Mouse (Mus musculus) T-helper 1 cell (primary cell): ENCODE results near the gene Pcdh15.

Source experiments
- in situ Hi-C: fragments of 300-600 bp; cut with MboI, MseI; formaldehyde crosslinking; loops from one replicate; pipeline ENCODE4 v1.15.1; 2025; ENCODE audit warnings: high pct_unique_total_duplicates

Pcdh15 gene

DNA sequence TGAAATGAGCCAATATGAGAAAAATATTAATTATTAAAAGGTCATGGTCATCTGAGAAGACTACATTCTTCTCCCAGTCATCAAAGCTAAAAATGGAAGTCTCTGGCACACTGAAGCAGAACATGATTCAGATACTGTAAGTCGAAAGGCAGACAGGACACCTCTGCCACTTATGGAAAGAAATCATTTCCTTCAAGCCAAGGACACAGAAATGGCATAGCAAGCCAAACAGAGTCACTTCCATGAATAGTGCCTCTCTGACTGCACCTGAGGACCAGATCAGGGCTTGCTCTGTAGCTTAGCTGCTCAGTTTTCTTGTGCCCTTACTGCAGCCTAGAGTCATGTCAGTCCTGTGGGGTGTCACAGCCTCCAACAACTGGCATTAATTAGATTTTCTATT is 234.3 kb downstream of the Pcdh15 start:
- in situ Hi-C loops, result loop anchor here (5.0 kb wide), 1 partner anchor 89 kb away; no protein-coding TSS in a partner anchor

DNA sequence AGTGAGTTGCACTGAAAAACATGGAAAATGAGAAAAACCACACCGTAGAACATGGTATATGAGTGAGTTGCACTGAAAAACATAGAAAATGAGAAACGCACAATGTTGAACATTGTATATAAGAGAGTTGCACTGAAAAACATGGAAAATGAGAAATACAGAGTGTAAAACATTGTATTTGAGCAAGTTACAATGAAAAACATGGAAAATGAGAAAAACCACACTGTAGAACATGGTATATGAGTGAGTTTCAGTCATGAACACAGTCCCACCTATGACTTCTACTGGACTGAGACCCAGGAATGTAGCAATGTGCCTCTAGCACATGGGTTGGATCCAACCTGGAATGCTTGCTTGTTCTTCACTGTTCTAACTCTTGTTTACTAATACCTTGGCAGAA is 279.9 kb downstream of the Pcdh15 start:
- in situ Hi-C loops, result no loop called here

DNA sequence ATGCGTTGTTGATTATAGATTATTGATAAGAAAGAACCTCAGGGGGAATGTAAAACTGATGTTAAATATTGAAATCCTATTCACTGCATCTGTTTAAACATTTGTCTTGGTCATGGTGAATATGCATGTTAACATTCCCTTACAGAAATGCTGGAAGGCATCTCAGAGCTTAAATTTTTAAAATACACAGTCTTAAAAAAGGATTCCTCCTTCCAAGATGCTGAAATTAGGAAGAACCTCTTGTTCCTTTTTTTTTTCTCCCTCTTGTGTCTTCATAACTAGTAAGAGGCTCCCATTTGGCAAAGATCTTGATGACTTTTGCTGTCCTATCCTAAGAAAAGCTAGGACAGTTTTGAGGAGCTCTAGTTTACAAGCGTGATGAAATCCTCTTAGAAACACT is 284.9 kb downstream of the Pcdh15 start:
- in situ Hi-C loops, result no loop called here

DNA sequence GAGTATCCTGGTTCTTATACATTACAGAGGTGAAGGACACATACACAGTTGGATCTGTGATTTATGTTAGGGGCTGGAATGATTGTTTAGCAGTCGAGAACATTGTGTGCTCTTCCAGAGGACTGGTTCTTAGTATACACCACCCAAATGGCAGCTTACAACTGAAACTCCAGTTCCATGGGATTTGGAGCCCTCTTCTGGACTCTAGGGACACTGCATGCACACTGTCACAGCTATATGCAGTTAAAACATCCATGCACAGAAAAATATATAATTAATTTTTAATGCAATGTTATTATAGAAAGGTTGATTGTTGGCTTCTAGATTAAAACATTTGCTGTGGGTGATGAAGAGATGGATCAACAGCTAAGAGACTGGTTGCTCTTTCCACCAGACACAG is 301.3 kb downstream of the Pcdh15 start:
- in situ Hi-C loops, result no loop called here

DNA sequence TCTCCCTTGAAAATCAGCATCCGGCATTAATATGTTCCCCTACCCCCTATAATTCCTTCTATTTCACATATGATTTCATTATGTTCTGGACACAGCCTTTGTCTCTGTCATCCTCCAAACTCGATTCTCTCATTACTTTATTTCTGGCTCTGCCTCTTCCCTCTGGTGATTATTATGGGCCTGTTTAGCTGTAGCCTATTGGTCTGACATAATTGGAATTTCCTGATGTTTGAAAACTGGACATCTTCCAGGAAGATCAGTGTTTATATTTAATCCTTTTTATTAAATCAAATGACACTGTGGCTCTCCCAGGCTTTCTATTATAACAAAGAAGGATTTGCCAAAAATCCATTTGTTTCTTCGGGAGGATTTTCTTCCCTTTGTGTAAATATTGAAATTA is 326.3 kb downstream of the Pcdh15 start:
- in situ Hi-C loops, result no loop called here

DNA sequence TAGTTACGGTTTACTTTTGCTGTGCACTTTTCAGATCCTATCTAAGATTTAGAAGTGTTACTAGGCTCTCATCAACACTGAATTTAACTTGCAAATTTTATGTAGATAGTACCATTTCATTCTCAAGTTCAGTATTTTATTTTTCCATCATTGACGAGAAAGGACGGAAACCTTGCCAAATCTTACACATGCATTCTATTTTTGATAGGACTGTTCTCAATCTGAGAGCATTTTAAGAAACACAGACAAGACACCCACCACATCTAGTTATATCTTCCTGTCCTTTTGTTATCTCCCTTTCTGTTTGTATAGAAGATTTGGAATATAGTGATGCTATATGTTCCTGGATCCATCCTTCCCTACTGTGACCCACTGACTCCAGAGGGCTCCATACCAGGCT is 332.2 kb downstream of the Pcdh15 start:
- in situ Hi-C loops, result no loop called here

DNA sequence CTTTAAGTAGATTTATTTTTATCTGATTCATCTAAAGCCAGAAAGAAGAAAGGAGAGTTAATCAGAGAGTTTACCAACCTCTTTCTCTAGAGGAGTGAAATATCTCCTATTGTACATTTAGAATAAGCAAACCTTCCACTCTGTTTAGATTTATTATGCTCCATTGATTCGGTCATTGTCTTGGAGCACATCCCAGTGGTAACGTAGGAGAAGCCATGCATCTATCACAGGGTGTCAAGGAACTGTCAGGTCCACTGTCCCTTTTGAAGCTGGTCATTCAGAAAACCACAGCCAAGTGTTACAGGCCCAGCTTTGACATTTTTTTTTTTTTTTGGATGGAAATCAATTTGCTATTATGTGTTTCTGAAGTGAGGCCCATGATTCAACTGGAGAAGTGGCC is 384.9 kb downstream of the Pcdh15 start:
- in situ Hi-C loops, result no loop called here

DNA sequence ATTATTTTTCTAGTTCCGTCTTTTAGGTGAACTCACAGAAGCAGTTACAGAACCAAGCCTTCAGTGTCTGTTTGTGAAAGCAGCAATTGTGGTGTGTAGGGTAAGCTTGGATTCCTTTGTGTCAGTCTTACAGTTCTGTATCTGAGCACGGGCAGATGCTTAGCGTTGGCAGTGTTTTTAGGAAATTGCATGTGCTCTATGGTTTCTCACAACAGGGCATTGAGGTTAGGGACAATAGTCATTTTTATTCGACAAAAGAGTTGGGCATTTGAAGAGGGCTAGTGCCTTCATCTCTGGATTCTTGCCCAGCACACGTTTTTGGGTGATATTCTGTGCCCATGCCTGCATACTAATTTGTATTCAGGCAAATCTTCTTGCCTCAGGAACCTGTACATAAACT is 392.5 kb downstream of the Pcdh15 start:
- in situ Hi-C loops, result no loop called here

DNA sequence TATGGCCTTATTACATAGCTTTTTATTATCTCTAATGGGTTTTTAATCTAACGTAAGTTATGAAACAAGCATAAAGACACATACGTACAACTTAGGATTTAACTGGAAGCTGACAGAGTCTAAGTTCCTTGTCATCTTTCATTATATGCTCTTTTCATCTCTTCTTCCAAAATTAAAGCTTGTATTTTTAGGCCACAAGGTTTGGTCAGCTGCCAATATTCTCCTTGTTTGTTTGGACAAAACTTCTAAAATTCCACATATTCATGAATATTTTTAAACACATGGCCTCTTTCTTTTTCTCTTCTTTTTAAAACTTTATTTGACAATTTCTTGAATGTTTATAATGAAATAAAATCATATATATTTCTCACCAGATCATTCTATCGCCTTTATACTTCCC is 415.7 kb downstream of the Pcdh15 start:
- in situ Hi-C loops, result no loop called here

DNA sequence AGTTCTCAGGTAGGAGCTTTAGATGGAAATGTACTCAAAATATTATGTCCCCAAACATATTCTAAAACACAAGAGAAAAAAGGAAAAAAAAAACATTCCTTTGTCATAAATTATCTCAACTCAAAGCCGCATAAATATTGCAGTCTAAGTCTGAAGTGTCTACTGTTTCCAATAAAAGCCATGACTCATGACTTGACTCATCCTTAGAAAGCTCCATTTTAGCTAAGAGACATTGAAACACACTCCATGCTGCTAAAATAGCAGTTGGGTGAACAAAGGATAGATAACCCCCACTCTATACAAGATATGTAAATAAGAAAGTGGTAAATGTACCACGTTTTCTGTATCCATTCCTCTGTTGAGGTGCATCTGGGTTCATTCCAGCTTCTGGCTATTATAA is 416.6 kb downstream of the Pcdh15 start:
- in situ Hi-C loops, result no loop called here

DNA sequence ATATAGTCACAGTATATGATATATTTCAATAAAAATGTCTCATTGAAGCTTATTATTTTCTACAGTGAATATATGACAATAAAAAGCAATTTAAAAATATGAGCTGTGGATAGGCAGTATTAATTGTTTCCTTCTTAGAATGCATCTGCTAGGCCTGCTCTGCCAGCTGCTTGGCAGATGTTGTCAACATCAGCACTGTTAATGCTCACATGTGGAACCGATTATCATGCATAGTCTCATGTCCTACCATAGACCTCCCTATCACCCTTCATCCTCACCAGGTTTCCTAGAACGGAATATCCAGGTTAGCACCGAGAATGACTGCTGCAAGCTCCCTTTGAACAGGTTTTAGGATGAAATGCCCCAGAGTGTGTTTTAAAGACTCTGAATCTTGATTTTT is 420.3 kb downstream of the Pcdh15 start:
- in situ Hi-C loops, result no loop called here

DNA sequence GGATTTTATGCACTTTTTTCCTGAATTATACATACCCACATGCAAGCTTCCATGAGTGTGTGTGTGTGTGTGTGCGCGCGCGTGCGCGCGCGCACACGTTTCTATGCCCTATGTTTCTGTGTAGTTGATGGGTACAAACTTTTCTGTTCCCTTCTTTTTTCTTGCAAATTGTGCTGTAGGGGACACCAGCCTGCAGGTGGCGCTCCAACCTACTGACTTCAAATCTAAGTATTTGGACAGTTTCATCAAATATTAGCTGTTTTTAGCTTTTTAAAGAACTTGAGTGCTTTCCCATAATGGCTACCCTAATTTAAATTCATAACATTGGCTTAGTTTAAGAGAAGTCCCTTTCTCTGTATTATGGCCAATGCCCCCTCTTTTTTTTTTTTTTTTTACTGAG is 453.7 kb downstream of the Pcdh15 start:
- in situ Hi-C loops, result no loop called here

DNA sequence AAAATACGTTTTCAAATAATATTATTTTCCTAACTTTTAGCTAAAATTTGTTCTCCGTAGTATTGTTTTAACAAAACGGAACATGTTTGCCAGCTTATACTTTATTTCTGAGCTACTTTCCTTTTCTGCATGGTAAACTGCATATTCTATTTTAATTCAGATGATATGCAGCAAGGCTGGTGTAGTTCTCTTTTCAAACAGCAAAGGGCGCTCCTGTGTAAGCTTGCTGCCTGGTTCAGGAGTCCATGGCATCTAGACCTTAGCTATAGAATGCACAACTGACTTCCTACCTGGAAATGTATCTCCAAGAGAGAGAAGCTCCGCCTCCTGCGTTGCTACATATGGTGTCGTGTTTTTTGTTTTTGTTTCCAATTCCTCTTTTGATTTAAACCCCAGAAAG is 465.1 kb downstream of the Pcdh15 start:
- in situ Hi-C loops, result no loop called here

DNA sequence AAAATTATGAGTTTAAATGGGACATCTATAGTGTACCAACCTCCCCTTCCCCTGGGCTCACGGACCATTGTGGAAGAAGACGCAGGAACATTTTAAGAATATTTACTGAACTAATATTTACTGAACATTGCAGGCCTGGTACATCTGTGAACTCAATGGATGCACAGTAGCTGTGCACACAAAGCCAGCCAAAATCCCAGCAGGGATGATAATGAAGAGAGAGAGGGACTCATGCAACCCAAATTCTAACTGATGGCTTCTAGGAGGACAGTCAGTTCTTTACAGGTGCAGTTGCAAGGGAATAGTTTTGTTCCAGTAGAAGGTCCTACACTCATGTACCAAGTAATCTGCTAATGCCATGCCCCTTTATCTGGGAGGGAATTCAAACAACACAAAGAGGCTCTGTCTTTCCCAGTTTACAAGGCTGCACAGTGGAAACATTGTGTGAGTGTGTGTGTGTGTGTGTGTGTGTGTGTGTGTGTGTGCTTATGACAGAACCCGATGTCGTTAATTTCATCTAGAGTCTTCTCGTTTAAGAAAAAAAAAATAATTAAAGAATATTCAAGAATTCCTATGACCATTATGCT is 475.7 kb downstream of the Pcdh15 start:
- in situ Hi-C loops, result no loop called here

DNA sequence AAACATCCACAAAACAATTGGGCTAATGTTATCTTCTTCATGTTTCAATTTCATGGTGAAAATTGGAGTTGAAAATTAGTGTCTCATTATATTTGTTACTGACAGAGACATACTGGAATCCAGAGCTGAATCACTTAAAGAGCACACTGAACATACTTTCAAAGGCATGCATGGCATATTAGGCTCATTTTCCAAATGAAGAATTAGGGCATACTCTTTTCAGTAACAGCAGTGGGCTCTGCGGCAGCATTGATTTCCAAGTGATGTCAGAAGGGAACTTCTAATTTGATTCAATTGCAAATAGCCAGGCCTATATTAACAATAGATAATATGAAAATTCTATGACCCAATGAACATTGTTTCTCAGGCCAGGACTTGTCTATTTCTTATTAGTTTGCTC is 568.4 kb downstream of the Pcdh15 start:
- in situ Hi-C loops, result no loop called here

DNA sequence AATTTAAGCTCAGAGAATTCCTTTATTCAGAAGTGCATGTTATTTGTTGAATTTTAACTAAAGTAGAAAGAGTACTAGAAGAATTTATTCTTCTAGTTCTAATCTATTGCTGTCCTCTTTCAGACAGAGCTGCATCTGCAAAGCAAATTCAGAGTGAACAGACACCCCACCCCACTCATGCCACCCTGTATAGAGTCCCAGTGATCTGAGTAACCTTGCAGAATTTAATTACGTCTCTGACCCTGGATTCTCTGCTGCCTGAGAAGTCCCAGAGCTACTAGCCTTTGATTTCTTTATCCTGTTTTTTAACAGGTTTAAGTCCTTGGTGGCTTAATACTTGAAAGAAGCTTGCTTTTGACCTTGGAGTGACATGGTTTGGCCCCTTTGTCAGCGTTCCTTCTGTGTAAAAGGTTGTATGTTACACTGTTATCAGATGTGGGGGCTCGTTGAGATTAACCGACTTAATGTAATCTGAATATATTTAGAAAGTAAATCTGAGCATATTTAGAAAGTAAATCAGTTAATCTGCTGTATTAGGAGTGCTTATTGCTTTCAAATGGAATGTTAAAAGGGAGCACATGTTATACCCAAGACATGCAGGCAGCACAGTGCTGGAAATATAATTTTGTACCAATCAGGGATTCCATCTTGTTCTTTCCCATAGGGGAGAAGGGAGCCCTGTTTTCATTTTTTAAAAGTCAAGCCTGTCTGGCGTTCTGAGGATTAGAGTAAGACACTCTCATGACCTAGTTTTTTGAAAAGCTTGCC is 601.6 kb downstream of the Pcdh15 start:
- in situ Hi-C loops, result no loop called here

DNA sequence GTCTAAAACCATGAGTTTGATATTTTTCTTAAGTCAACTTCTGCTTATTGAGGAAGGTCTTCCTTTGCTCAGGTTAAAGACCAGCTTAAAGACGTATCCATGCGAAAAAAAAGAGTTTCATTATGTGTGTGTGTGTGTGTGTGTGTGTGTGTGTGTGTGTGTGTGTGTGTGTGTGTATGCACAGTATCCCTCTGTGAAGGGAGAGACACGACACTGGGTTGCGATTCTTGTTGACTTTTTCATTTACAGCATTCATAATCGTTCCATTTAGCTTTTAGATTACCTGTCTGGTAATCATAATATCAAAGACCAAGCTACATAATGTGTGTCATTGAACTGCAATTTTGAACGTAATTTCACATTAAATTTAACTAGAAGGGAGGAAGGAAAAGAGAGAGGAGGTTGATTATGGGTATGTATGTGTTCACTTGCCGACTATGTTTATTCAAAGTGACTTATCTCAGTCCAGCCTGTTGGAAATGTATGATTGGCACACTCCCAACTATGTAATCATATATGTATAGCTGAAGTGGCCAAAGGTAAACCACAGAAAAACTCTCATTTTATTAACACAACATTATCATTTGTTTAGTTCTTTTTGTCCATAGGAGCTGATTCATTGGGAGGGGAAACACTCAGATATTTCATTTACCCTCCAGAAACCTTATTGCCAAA is 626.6 kb downstream of the Pcdh15 start:
- in situ Hi-C loops, result no loop called here

DNA sequence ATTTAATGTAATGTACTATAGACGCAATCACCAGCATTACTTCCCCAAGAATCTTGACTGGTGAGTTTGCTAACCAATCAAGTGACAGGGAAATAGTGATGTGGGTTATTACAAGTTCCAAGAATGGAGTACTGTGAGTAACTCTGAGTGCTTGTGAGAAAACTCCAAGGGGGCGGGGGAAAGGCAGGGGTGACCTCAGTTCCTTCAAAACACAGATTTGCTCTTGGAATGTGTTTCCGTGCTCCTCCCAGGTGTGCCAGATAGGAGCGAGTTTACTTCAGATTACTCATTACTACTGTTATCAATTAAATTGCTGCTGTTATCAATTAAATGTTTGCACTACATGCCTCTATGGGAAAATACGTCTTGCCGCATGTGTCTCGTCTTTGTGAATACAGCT is 634.1 kb downstream of the Pcdh15 start:
- in situ Hi-C loops, result no loop called here

DNA sequence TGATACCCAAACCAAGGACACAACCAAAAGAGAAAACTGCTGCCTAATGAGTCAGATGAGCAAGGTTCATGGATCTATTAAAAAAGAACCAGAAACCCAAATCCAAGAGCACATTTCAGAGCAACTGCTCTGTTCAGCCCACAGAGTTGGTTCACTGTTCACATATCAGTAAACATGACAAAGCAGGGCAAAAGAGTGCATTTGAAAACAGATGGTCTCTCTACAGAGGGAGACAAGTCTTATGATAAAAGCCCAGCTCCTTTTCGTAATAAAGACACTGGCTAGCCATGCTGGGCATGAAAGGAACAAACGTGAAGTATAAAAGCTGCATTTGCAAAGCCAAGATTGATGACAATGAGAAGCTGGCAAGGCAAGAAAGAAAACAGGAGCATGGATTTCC is 649.9 kb downstream of the Pcdh15 start:
- in situ Hi-C loops, result no loop called here

DNA sequence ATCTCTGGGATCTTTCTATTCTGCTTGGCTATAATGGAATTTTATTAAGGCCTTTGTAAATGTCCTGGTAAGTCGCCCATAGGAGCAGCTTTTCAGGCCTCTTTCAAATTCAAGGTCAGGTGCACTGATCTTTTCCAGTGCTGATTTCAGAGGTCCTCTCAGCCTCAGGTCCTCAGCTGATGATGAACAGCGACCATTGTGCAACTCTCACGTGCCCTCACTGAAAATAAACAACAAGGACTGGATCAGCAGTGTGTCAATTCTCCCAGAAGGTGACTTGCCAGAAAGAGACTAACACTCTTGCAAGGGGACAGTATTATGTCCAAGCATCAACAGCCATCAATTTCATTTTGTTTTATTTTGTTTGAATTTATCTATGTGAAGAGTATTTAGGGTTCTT is 654.7 kb downstream of the Pcdh15 start:
- in situ Hi-C loops, result no loop called here

DNA sequence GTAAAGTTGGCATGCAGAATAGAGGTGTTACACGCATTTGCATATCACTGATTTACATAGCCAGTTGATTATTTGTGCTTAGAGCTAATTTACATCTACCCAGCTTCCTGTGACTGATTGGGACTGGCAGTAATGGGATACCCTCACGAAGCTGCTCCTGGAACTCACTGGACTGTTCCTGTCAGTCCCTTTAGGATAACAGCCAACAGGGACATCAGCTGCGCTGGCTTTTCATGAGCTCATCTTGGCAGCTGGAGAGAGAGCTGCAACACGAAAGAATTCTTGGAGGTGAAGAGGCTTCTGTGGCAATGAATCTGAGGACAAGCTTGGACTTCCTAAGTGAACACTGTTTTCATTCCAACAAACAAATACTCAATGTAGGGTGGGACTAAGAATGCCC is 683.8 kb downstream of the Pcdh15 start:
- in situ Hi-C loops, result no loop called here

DNA sequence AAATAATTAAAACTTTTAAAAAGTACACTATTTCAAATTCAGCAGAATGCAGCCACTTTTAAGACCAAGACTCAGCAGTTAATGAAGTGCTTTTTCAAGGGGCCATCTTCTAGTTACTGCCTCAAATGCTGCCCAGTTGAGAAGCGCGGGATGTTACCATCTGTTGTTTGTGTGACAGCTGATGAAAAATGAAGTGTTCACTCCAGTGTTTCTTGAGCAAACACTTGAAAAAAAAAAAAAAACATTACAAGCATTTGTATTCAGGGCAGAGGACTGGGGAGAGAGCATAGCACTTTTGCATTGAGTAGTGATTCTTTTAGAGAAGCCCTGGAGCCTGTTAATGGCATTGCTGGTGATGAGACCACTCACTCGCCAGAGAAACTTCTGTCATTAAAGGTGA is 689.0 kb downstream of the Pcdh15 start:
- in situ Hi-C loops, result no loop called here

DNA sequence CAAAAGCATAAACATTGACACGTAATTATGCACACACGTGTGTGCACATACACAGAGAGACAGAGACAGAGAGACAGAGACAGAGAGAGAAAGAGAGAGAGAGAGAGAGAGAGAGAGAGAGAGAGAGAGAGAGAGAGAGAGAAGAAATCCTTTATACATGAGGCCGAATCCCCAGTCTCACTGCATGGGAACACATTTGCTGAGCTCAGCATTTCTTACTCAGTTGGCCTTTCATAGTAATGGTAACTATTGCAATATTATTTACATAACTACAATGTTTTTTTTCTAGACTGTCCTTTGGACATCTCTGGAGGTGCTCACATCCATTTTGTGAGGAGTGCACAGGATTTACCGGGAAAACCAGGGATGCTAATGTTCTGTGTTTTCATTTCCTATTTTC is 705.9 kb downstream of the Pcdh15 start:
- in situ Hi-C loops, result no loop called here
